Mouse (Mus musculus): Measurements from ENCODE around the gene Tex10. TPM values are rescaled to one million over a fixed set of nuclear protein-coding genes. Genes with fewer than 3 reads are reported as not detected.
"Not testable (repeated sequence)": the region's sequence is repeated elsewhere in the genome, so short reads cannot be mapped to it uniquely, and the experiment has no call there.

Gene Tex10
- total RNA-seq, 2 experiments from 2014 or later: 24.6 to 25.1 TPM

DNA sequence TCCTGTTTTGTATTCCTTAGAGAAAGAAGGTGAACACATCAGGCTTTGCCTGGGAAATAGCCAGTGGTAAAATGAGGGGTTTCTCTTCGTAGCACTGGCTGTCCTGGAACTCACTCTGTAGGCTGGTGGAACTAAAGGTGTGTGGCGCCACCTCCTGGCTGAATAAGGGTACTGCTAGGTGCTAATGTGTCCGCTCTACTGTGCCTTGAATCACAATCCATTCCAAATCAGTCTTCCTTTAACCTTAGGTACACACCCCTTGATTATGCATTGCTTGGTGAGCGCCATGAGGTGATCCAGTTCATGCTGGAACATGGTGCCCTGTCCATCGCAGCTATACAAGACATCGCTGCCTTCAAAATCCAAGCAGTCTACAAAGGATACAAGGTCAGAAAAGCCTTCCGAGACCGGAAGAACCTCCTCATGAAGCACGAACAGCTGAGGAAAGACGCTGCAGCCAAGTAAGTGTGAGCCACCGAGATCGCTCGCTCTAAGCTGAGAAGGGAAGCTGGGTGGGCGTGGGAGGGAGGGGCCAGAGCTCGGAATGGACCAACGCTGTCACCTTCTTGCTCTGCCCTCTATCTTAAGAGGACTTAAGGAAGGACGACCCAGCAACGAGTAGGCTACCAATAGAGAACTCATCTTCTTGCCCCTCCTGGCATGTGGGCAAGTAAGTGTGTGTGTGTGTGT lies 65.8 kb downstream of the Tex10 start:
- peak; percentile 44 to 51 for DNase-seq (ENCODE audit: extremely low spot score in 1 of 2, low spot score in 2 of 2)
- intact Hi-C loops (cut with DNase I): no loop called here

- intact Hi-C loops (cut with DNase I); DNase-seq (ENCODE audit: extremely low spot score in 1 of 2, low spot score in 2 of 2): not testable (repeated sequence)
These were observed 67.4 kb downstream of the Tex10 start for GRCm38 (mm10) chr4:48405724-48406491.

GRCm38 (mm10) chr4:48403066-48403640 lies 70.1 kb downstream of the Tex10 start:
- intact Hi-C loops (cut with DNase I): no loop called here
- no peak for DNase-seq (ENCODE audit: extremely low spot score in 1 of 2, low spot score in 2 of 2)

DNA sequence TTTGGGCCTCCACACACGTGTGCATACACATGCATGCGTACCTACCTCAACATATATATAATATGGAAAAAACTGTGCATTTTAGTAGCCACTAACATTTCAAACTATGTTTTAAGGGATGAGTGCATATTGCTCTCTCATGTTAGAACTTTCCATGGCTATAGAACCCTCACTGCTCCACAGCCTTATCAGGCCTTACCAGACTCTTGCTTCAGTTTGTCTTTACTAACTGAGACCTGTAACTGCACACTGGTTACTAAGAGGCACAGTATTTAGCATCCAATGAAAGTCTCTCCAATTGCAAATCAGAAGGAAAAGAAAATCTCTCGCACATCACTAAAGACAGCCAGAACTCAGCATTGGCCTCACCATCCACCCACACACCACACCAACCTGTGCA lies 76.3 kb downstream of the Tex10 start:
- DNase-seq (ENCODE audit: extremely low spot score in 1 of 2, low spot score in 2 of 2): no peak
- intact Hi-C loops (cut with DNase I): no loop called here

DNA sequence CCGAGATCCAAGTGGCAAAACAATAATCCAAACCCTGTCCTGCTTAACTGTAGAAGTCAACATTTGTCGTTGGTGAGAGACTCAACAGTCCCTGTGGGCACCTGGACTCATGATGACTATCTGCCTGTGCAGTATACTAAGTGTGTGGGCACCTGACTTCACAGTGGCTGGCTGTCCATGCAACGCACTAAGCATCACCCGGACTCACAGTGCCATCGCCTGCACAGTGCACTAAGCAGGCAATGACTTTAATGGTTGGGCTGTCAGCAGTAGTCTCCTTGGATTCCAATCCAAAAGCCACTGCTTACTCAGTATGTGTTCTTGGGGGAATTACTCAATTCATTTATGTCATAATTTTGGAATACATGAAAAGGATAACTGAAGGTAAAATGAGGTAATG lies 90.8 kb downstream of the Tex10 start:
- intact Hi-C loops (cut with DNase I): loop anchor here (5.0 to 10.0 kb wide), 6 partner anchors 65 to 958 kb away; partner anchors contain the start of gene Nr4a3
- DNase-seq (ENCODE audit: extremely low spot score in 1 of 2, low spot score in 2 of 2): no peak

GRCm38 (mm10) chr4:48380940-48381339 lies 92.3 kb downstream of the Tex10 start:
- DNase-seq (ENCODE audit: extremely low spot score in 1 of 2, low spot score in 2 of 2): peak; percentile 80 to 85
- intact Hi-C loops (cut with DNase I): loop anchor here (5.0 to 10.0 kb wide), 6 partner anchors 64 to 956 kb away; partner anchors contain the start of gene Nr4a3

Other genes with a start within 250 kb of the Tex10 start
- 10 to 100 TPM; 34.9 to 37.0 TPM for gene Erp44, start 193.9 kb downstream of the Tex10 start, total RNA-seq (2021)
- 1 to 10 TPM; 9.3 to 9.6 TPM for gene Invs, start 193.7 kb downstream of the Tex10 start, total RNA-seq (2021)
- gene Msantd3, start 66.5 kb upstream of the Tex10 start, total RNA-seq (2021): 10 to 100 TPM; 27.6 to 33.1 TPM
- gene Tmeff1, start 111.7 kb upstream of the Tex10 start, total RNA-seq (2021): 100 to 1,000 TPM; 172 TPM
- gene Cavin4, start 190.1 kb upstream of the Tex10 start, total RNA-seq (2021): 1 to 10 TPM; 2.5 to 2.7 TPM